Mouse (Mus musculus) lung, postnatal 4 days (tissue): ENCODE results near the gene Btbd8.

Experiments used
- DNase-seq, 2 experiments: peaks; one replicate each; pipeline ENCODE4 v3.0.0; 2021

Btbd8 gene

DNA sequence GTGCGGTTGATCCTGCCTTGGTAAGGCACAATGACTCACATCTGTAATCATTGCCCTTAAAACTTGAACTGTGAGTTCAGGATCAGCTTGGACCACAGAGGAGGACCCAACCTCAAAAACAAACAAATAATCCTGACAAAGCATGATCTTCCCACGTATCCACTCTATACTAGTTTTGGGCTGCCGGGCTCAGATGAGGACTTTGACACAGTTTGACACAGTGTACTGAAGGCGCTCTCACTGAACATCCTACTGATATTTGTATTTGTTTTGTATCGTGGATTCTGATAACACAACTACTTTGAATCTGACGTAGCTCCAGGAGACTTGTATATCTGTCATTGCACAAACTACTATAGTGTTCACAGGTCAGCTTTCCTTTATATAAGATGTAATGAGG is 83.6 kb downstream of the Btbd8 start:
- no peak for DNase-seq

DNA sequence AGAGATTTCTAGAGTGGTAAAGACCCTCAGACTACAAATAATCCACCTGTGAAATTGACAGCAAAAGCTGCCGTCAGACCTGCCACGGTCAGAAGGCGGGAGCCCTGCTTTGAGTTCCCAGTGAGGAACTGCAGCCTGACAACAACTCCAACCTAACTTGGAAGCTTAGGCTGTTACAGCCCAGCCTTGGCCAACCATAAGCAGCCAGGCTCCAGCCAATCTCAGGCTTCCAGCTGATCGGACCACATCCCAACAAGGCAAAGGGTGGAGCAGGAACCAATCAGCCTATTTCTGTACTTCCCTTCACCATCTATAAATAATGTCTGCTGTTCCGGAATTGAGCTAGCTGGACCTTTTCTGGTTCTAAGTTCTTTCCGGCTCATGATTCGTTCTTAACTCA is 84.1 kb downstream of the Btbd8 start:
- peak; percentile 15 to 54 for DNase-seq

DNA sequence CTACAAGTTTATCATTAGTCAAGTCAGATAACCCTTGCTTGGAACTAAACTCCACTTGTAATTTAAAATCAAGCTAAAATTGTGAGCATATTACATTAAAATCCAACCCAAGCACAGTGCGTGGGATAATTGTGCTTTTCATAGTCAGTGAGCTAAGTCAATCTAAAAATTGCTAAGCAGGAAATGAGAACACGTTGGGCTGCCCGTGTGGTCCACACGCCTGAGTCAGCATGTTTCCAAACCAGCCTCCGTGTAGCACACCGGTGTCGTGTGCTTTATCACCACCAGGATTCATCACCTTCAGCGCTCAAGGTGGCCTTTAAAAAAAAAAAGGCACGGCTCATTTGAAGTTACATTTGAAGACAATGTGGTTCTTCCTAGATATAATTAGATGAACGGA is 86.5 kb downstream of the Btbd8 start:
- no peak for DNase-seq

- no peak for DNase-seq
These were observed 91.1 kb downstream of the Btbd8 start for GRCm38 (mm10) chr5:107528856-107529255.

DNA sequence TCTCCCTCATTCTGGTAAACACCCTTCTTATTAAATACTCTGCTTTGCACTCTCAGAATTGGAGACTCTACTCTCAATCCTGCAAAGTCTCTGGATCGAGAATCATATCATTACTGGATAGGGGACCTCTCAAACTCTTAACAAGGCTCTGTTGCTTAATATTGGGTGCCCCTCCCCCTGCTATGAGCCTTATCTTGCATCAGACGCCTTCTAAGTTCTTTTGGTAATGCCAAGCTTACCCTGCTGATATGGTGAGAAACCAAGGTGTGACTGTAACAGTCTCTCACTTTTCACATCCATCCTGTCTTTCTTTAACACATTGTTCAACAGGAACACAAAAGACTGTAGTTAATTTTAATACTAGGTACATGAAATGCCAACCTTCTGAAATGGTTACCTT is 95.8 kb downstream of the Btbd8 start:
- DNase-seq = no peak

DNA sequence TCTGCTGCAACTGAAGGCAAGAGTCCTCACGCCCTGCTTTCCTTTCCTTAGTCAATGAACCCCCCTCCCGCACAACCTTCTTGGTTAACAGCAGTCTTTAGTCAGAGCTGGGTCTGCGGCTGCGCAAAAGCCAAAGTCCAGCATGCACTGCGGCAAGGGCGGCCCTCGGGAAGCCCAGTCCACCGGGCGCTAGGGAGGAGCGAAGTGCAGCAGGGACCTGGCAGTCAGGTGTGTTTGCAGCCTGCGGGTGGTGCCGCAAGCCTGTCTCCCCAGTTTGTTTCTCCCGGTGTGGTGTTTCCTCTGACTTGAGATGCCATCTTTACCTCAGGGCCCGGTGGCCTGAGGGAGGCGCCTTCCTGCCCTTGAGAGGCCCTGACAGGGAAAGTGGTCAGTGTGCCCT is 96.8 kb downstream of the Btbd8 start, which contains the start of gene 1700028K03Rik:
1700028K03Rik (plus strand) TSS at position 129 of the 400 bp plus-strand sequence.
- no peak for DNase-seq

- DNase-seq = no peak
These were observed 103.9 kb downstream of the Btbd8 start for GRCm38 (mm10) chr5:107541696-107542095.

- DNase-seq = no peak
These were observed 108.1 kb downstream of the Btbd8 start for GRCm38 (mm10) chr5:107545927-107546326.

DNA sequence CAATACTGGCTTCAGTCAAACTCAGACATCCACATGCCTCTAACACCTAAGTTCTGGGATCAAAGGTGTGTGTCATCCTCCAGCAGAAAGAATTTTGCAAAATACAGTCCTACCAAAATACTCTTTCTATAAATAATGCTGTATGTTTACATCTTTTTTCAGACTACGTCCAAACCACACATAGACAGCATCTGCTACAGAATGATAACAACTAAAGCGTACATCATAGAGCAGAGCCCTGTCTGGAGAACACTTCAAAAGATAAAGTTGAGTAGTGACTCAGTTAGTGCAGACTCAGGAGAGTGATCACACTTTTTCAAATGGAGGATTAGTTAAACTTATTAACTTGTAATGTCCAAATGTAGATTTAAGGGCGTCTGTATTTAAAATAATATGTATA is 110.2 kb downstream of the Btbd8 start:
- no peak for DNase-seq

DNA sequence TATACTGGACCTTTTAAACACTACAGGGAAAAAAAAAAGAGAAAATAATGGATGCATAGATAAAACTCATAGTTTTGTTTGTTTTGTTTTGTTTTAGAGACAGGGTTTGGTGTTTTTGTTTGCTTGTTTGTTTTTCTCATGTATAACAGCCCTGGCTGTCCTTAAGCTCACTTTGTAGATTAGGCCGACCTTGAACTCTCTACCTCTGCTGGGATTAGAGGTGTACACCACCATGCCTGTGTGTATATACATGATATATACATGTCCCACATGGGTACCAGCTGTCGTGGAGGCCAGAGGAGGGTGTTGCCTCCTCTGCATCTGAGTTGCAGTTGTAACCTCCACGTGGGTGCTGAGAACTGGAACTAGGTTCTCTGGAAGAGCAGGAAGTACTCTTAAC is 110.6 kb downstream of the Btbd8 start:
- DNase-seq = no peak

DNA sequence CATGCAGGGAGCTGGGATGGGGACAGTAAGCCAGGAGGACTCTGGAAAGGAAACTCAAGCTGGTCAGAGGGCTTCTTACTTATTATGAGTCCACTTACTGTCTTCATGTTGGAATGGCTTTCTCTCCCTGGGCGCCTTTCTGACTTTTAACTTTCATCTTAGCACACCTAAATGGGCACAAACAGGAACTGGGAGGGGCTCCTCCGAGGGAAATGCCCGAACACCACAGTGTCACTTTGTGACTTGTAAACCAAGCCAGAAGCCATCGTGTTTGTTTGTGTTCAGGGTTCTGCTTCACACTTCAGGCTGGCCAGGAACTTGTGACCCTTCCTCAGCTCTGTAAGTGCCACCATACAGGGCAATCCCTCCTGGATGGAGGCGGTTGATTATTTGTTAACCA is 116.5 kb downstream of the Btbd8 start:
- DNase-seq = no peak

DNA sequence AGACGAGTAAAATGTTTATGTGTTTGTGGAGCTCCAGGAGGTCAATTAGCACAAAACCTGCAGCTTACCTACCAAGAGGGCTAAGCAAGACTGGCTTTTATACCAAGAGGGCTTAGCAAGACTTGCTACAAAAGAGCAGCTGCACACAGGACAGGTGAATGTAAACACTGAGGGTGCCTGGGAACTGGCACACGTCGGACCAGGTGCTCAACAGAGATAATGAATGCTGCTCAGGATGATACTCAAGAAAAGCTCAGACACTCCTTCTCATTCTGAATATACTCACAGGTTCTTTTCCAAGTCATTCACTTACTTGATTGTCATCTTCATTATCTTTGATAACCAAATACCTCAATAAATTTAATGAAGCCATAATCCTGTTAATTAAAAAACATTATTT is 119.2 kb downstream of the Btbd8 start:
- no peak for DNase-seq
